Comparison of ENCODE assay signal across 8 mouse cellular contexts in the genomic region with DNA sequence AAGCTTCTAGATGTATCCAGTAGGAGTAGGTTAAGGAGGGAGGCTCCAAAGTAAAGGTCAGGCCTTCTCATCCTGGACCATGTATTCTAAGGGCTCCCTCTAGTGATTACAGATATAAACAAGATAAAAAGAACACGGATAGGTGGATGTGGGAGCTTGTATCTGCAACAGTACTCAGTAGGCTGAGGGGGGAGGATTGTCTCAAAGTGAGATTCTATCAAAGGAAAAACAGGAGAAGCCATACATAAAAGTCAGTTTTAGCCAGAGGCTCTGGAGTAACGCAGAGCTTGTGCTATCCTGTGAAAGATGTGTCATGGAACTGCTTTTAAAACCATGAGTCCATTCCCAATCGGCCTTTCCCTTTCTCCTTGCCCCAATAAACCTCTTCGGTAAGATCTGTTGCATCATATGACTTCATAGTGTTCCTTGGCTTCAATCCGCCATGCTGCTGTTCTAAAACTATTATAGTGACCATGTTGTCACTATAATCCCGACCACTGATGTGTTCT. TPM values are rescaled to one million over a fixed set of nuclear protein-coding genes. Genes with fewer than 3 reads are reported as not detected.
DNase-seq lines count a peak whose midpoint lies in the region; ATAC-seq and TF ChIP-seq lines count a peak whose summit lies in the region.

No protein-coding gene starts in this region.

- H3K27me3 ChIP-seq in embryonic facial prominence, embryonic 15.5 days, result no peaks in the 10 kb centered on the region
- H3K27me3 ChIP-seq in hindbrain, postnatal 0 days (ENCODE audit: insufficient read depth, low read length), result no peaks in the 10 kb centered on the region
- H3K27me3 ChIP-seq in limb, embryonic 12.5 days, result no peaks in the 10 kb centered on the region
- no peaks in the 10 kb centered on the region for H3K27me3 ChIP-seq in midbrain, embryonic 16.5 days (ENCODE audit: control insufficient read depth, insufficient read depth, low read depth, low read length)

- intact Hi-C loops in gastrocnemius, adult 2 months (cut with DNase I), result loop anchor here (5.0 kb wide), 2 partner anchors 75 to 160 kb away; a partner anchor contains a TSS

- peak overlapping the region; percentile 51 for H3K4me2 ChIP-seq in embryonic facial prominence, embryonic 15.5 days (replicated peaks)
- peak overlapping the region; percentile 60 for H3K4me2 ChIP-seq in hindbrain, postnatal 0 days (ENCODE audit: low read depth, low read length)
- H3K4me2 ChIP-seq in limb, embryonic 12.5 days, result peak overlapping the region; percentile 58
- peak overlapping the region; percentile 67 for H3K4me2 ChIP-seq in midbrain, embryonic 16.5 days (ENCODE audit: low read length)

- DNase-seq in gastrocnemius, adult 2 months, result no peak
- DNase-seq in gastrocnemius, postnatal 25 days, result no peak
- peak; percentile 84 for DNase-seq in R1 (ENCODE audit: low read depth, low spot score)
- peak; percentile 70 for DNase-seq in hindbrain, postnatal 0 days (ENCODE audit: low spot score)

- H3K9ac ChIP-seq in embryonic facial prominence, embryonic 15.5 days, result peak overlapping the region; percentile 46
- peak overlapping the region; percentile 53 for H3K9ac ChIP-seq in hindbrain, postnatal 0 days (replicated peaks; ENCODE audit: low read length)
- H3K9ac ChIP-seq in limb, embryonic 12.5 days (replicated peaks), result peak overlapping the region; percentile 54; the same call in 1 of the 2 replicates
- H3K9ac ChIP-seq in midbrain, embryonic 16.5 days (ENCODE audit: low read depth, low read length), result peak overlapping the region; percentile 77

- H3K27ac ChIP-seq in gastrocnemius, adult 2 months, result peak overlapping the region; percentile 96
- peak overlapping the region; percentile 93 for H3K27ac ChIP-seq in embryonic facial prominence, embryonic 15.5 days (replicated peaks)
- peak overlapping the region; percentile 93 for H3K27ac ChIP-seq in hindbrain, postnatal 0 days
- peak overlapping the region; percentile 92 for H3K27ac ChIP-seq in limb, embryonic 12.5 days
- peak overlapping the region; percentile 97 for H3K27ac ChIP-seq in midbrain, embryonic 16.5 days (ENCODE audit: low read length)

- no peak for ATAC-seq in embryonic facial prominence, embryonic 15.5 days (ENCODE audit: insufficient number of reproducible peaks, low FRiP score, low TSS enrichment, low read depth)
- ATAC-seq in hindbrain, postnatal 0 days, result peak; percentile 52
- no peak for ATAC-seq in limb, embryonic 12.5 days (ENCODE audit: insufficient number of reproducible peaks, insufficient read depth, low FRiP score, low TSS enrichment, low read depth)
- peak; percentile 44 for ATAC-seq in midbrain, embryonic 16.5 days
- no peak for ATAC-seq in activated CD4-positive, CD25-positive, alpha-beta regulatory T cell, adult 4 months

- peaks cover 6% of the 10 kb centered on the region; the same call in 1 of the 2 replicates for H3K36me3 ChIP-seq in embryonic facial prominence, embryonic 15.5 days
- no peaks in the 10 kb centered on the region for H3K36me3 ChIP-seq in hindbrain, postnatal 0 days (ENCODE audit: insufficient read depth, low read length)
- peaks cover 14% of the 10 kb centered on the region for H3K36me3 ChIP-seq in limb, embryonic 12.5 days
- H3K36me3 ChIP-seq in midbrain, embryonic 16.5 days (ENCODE audit: control insufficient read depth, insufficient read depth, low read length), result no peaks in the 10 kb centered on the region

- TF ChIP-seq CTCF in gastrocnemius, adult 2 months (IDR thresholded peaks at IDR 0.05), result peak; percentile 69
- peak; percentile 65 for TF ChIP-seq CTCF in hindbrain, postnatal 0 days (IDR thresholded peaks at IDR 0.05; ENCODE audit: low read depth)

- WGBS in embryonic facial prominence, embryonic 15.5 days, result 40% methylated on average over 6 of the region's 6 CpGs
- WGBS in hindbrain, postnatal 0 days, result 33% methylated on average over 6 of the region's 6 CpGs
- WGBS in limb, embryonic 12.5 days, result 33% methylated on average over 6 of the region's 6 CpGs
- 33% methylated on average over 6 of the region's 6 CpGs for whole genome bisulfite sequencing in midbrain, embryonic 16.5 days

- no peaks in the 10 kb centered on the region for H3K9me3 ChIP-seq in embryonic facial prominence, embryonic 15.5 days (replicated peaks)
- no peaks in the 10 kb centered on the region for H3K9me3 ChIP-seq in hindbrain, postnatal 0 days (ENCODE audit: low read length)
- H3K9me3 ChIP-seq in limb, embryonic 12.5 days, result no peaks in the 10 kb centered on the region
- no peaks in the 10 kb centered on the region for H3K9me3 ChIP-seq in midbrain, embryonic 16.5 days (replicated peaks; ENCODE audit: control insufficient read depth, low read length, poor library complexity, severe bottlenecking)

- no peaks in the 10 kb centered on the region for H3K4me1 ChIP-seq in embryonic facial prominence, embryonic 15.5 days
- H3K4me1 ChIP-seq in hindbrain, postnatal 0 days (ENCODE audit: insufficient read depth, low read length), result no peaks in the 10 kb centered on the region
- peaks cover 11% of the 10 kb centered on the region; the same call in 1 of the 2 replicates for H3K4me1 ChIP-seq in limb, embryonic 12.5 days (replicated peaks)
- H3K4me1 ChIP-seq in midbrain, embryonic 16.5 days (ENCODE audit: control insufficient read depth, insufficient read depth, low read length), result peaks cover 10% of the 10 kb centered on the region

- peak overlapping the region; percentile 92 for H3K4me3 ChIP-seq in gastrocnemius, adult 2 months
- peak overlapping the region; percentile 83 for H3K4me3 ChIP-seq in embryonic facial prominence, embryonic 15.5 days (replicated peaks)
- H3K4me3 ChIP-seq in hindbrain, postnatal 0 days (ENCODE audit: low read length), result peak overlapping the region; percentile 51
- H3K4me3 ChIP-seq in limb, embryonic 12.5 days (replicated peaks), result peak overlapping the region; percentile 59
- peak overlapping the region; percentile 83 for H3K4me3 ChIP-seq in midbrain, embryonic 16.5 days (ENCODE audit: low read depth, low read length)

RNA-seq across cellular contexts. Expression of a gene that starts 0.8 kb away (rescaled TPM):
- 10 to 100 TPM; 33.6 to 35.8 TPM for total RNA-seq in gastrocnemius, adult 2 months (2021)
- 10 to 100 TPM; 33.6 to 35.4 TPM for total RNA-seq in gastrocnemius, postnatal 25 days (2021)
- polyA plus RNA-seq in embryonic facial prominence, embryonic 15.5 days (2015; fragmentation: Nextera tagmentation; extraction: Ambion mirVana), result 39.9 and 42.9 TPM in 2 replicates
- 31.7 and 35.9 TPM in 2 replicates for total RNA-seq in hindbrain, postnatal 0 days (2014; rRNA removed)
- 50.8 and 54.2 TPM in 2 replicates for polyA plus RNA-seq in hindbrain, postnatal 0 days (2015; fragmentation: Nextera tagmentation; extraction: Ambion mirVana)
- polyA plus RNA-seq in limb, embryonic 12.5 days (2016; fragmentation: Nextera tagmentation; extraction: Ambion mirVana), result 50.4 and 53.0 TPM in 2 replicates
- 46.8 and 58.5 TPM in 2 replicates for polyA plus RNA-seq in midbrain, embryonic 16.5 days (2015; fragmentation: Nextera tagmentation; extraction: Ambion mirVana)
- polyA plus RNA-seq in activated CD4-positive, CD25-positive, alpha-beta regulatory T cell, adult 4 months (2017; shearing (Covaris generic)), result 10 to 100 TPM; 26.7 to 34.1 TPM

RNA-seq across cellular contexts. Expression of a gene that starts 26.2 kb away (rescaled TPM):
- 10 to 100 TPM; 50.8 to 56.0 TPM for total RNA-seq in gastrocnemius, adult 2 months (2021)
- total RNA-seq in gastrocnemius, postnatal 25 days (2021), result 10 to 100 TPM; 44.6 to 51.1 TPM
- polyA plus RNA-seq in embryonic facial prominence, embryonic 15.5 days (2015; fragmentation: Nextera tagmentation; extraction: Ambion mirVana), result 10.7 and 11.5 TPM in 2 replicates
- 108 and 115 TPM in 2 replicates for total RNA-seq in hindbrain, postnatal 0 days (2014; rRNA removed)
- polyA plus RNA-seq in hindbrain, postnatal 0 days (2015; fragmentation: Nextera tagmentation; extraction: Ambion mirVana), result 22.0 and 24.0 TPM in 2 replicates
- 17.7 and 18.5 TPM in 2 replicates for polyA plus RNA-seq in limb, embryonic 12.5 days (2016; fragmentation: Nextera tagmentation; extraction: Ambion mirVana)
- polyA plus RNA-seq in midbrain, embryonic 16.5 days (2015; fragmentation: Nextera tagmentation; extraction: Ambion mirVana), result 37.0 and 38.3 TPM in 2 replicates
- 10 to 100 TPM in 1 of 2 experiments, 1 to 10 TPM in 1; 9.8 to 14.8 TPM for polyA plus RNA-seq in activated CD4-positive, CD25-positive, alpha-beta regulatory T cell, adult 4 months (2017; shearing (Covaris generic))

RNA-seq across cellular contexts. Expression of a gene that starts 56.0 kb away (rescaled TPM):
- total RNA-seq in gastrocnemius, adult 2 months (2021), result not detected
- total RNA-seq in gastrocnemius, postnatal 25 days (2021), result not detected
- polyA plus RNA-seq in embryonic facial prominence, embryonic 15.5 days (2015; fragmentation: Nextera tagmentation; extraction: Ambion mirVana), result 3.6 and 3.8 TPM in 2 replicates
- 0.47 and 1.8 TPM in 2 replicates for total RNA-seq in hindbrain, postnatal 0 days (2014; rRNA removed)
- polyA plus RNA-seq in hindbrain, postnatal 0 days (2015; fragmentation: Nextera tagmentation; extraction: Ambion mirVana), result 6.7 and 8.1 TPM in 2 replicates
- 8.1 and 9.4 TPM in 2 replicates for polyA plus RNA-seq in limb, embryonic 12.5 days (2016; fragmentation: Nextera tagmentation; extraction: Ambion mirVana)
- 6.8 and 6.9 TPM in 2 replicates for polyA plus RNA-seq in midbrain, embryonic 16.5 days (2015; fragmentation: Nextera tagmentation; extraction: Ambion mirVana)
- not detected for polyA plus RNA-seq in activated CD4-positive, CD25-positive, alpha-beta regulatory T cell, adult 4 months (2017; shearing (Covaris generic))

Comparison
In these comparisons a context has a peak if more than half of its experiments do, and no peak if none do; other contexts are left out.
1. DNase-seq: peak in R1 (single experiment) and hindbrain, postnatal 0 days (single experiment); none in gastrocnemius, adult 2 months (single experiment) and gastrocnemius, postnatal 25 days (single experiment).
2. ATAC-seq: peak in hindbrain, postnatal 0 days (single experiment) and midbrain, embryonic 16.5 days (single experiment); none in embryonic facial prominence, embryonic 15.5 days (single experiment), limb, embryonic 12.5 days (single experiment) and activated CD4-positive, CD25-positive, alpha-beta regulatory T cell, adult 4 months (single experiment).
3. Peak in every context shown above with its lines, with median percentiles within 50 percentile points of each other: H3K27ac ChIP-seq, H3K4me3 ChIP-seq, H3K4me2 ChIP-seq and H3K9ac ChIP-seq.